Mouse (Mus musculus) spleen, adult 2 months (tissue): ENCODE results near the gene Nup35.

ENCODE experiments used
- CTCF ChIP-seq: fragments of 200-500 bp; IDR thresholded peaks from 2 replicates; pipeline ENCODE4 v1.5.1; 2011; ENCODE audit warnings: mild to moderate bottlenecking, inconsistent platforms; ENCODE audit not compliant: insufficient read depth, insufficient read length, insufficient replicate concordance; ENCODE audit errors: extremely low read depth
- POLR2A ChIP-seq: fragments of 200-500 bp; IDR thresholded peaks from 2 replicates; pipeline ENCODE4 v1.6.1; 2011; ENCODE audit warnings: low read depth, low read length, inconsistent platforms

- TF ChIP-seq CTCF = no peak
- no peak for TF ChIP-seq POLR2A
Measured at GRCm38 (mm10) chr2:80594215-80594918, 22.7 kb upstream of the Nup35 start.
